Mouse (Mus musculus): ENCODE results near the gene Lama5. TPM values are rescaled to one million over a fixed set of nuclear protein-coding genes. Genes with fewer than 3 reads are reported as not detected.

Lama5 gene
- polyA plus RNA-seq, 1 experiment from 2014 or later = 1.9 TPM

DNA sequence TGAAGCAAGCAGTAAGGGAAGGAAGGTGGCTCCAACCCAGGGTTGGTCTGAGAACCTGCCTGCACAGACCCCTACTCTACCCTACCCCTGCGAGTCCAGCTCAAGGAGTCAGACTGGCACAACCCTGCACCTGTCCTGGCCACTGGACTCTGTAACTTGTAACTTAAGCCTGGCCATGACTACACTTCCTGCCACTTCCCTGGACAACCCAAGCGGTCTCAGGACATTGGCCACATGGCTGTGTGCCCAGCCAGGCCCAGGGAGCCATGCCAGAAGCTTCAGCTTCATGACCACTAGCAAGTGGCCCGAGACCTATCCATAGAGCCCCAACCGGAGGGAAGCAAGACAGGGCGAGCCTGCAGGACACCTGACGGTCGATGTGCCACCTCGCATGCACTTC lies 8.1 kb downstream of the Lama5 start:
- whole genome bisulfite sequencing = 89% methylated on average over 8 of the region's 8 CpGs
- Histone ChIP-seq H3K27me3 (peaks cover 3% of the 10 kb centered on the region; the same call in 1 of the 2 replicates), H3K4me1 (replicated peaks) (peaks cover 34% of the 10 kb centered on the region), H3K4me2 (no peak overlapping the region), H3K27ac (no peak overlapping the region), H3K9ac (no peak overlapping the region), H3K9me3 (no peaks in the 10 kb centered on the region), H3K36me3 (no peaks in the 10 kb centered on the region), H3K4me3 (no peak overlapping the region)
- ATAC-seq (ENCODE audit: low FRiP score) = no peak

DNA sequence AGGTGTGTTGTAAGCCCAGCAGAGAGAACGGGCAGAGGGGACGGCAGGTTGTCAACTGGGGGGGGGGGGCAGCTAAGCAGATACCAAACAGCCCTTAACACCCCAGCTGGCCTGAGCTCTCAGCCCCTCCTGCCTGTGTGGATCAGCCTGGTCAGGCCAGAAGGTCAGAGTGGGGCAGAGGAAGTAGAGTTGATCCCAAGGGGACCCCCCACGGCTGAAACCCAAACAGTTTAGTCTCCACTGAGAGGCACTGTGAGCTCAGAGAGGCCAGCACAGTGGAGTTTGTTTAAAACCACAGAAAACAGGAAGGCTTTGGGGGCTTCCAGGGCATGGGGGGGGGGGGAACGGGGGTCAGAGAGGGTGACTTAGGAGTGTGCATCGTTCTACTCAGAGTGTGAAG lies 8.7 kb downstream of the Lama5 start:
- Histone ChIP-seq H3K36me3 (no peaks in the 10 kb centered on the region), H3K9ac (no peak overlapping the region), H3K4me1 (replicated peaks) (peaks cover 27% of the 10 kb centered on the region), H3K9me3 (no peaks in the 10 kb centered on the region), H3K27ac (no peak overlapping the region), H3K27me3 (no peaks in the 10 kb centered on the region), H3K4me2 (no peak overlapping the region), H3K4me3 (no peak overlapping the region)
- WGBS = 80% methylated on average over 5 of the region's 5 CpGs
- no peak for ATAC-seq (ENCODE audit: low FRiP score)

DNA sequence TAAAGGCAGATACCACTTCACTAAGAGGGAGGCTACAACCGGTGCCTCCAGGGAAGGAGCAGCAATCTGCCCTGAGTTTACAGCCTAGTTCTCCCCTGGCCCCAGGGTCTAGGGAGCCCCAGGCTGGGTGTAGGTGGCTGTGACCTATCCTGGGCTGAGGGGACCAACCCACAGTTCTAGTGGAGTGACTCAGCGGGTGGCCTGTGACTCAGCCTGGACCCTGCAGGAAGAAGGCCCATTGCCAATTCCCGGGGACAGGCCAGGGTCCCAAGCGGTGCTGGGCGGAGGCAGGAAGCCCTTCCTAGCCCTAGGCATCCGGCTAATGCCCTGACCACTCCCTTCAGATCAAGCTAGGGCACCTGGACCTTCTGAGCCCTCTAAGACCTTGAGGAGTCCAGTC lies 9.7 kb downstream of the Lama5 start:
- 75% methylated on average over 6 of the region's 6 CpGs for WGBS

DNA sequence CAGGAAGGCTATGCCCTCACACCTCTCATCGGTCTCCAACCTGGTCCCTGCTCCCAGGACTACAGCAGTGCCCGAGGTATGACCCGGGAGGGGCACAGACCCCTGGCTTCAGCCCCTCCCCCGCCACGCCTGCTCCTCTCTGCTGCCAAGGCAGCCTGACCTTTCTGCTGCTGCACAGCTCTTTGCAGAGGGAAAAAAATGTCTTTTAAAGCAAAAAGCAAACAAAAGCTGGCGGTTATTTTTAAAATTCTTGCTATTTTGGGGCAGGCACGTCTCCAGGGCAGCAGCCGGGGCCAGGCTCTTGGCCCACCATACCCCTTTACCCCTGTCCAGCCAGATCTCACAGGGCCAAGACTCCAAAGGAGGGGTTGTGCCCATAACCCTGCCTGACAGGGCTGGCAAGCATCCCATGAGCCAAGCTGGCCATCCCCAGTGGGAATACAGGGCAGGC lies 10.6 kb downstream of the Lama5 start:
- H3K4me2 ChIP-seq = no peak overlapping the region
- no peaks in the 10 kb centered on the region for H3K9me3 ChIP-seq
- WGBS = 70% methylated on average over 8 of the region's 8 CpGs
- no peak overlapping the region for H3K27ac ChIP-seq
- H3K27me3 ChIP-seq = no peaks in the 10 kb centered on the region
- no peaks in the 10 kb centered on the region for H3K36me3 ChIP-seq
- peaks cover 24% of the 10 kb centered on the region for H3K4me1 ChIP-seq (replicated peaks)
- H3K4me3 ChIP-seq = no peak overlapping the region
- no peak for ATAC-seq (ENCODE audit: low FRiP score)
- H3K9ac ChIP-seq = no peak overlapping the region; the same call in 1 of the 2 replicates

More for the DNA sequence above, 9.7 kb downstream of the Lama5 start:
- no peaks in the 10 kb centered on the region for H3K27me3 ChIP-seq
- peaks cover 24% of the 10 kb centered on the region for H3K4me1 ChIP-seq (replicated peaks)
- no peak for ATAC-seq (ENCODE audit: low FRiP score)
- H3K4me3 ChIP-seq = no peak overlapping the region
- no peak overlapping the region for H3K9ac ChIP-seq
- no peaks in the 10 kb centered on the region for H3K36me3 ChIP-seq
- no peak overlapping the region for H3K4me2 ChIP-seq
- H3K27ac ChIP-seq = no peak overlapping the region
- H3K9me3 ChIP-seq = no peaks in the 10 kb centered on the region

DNA sequence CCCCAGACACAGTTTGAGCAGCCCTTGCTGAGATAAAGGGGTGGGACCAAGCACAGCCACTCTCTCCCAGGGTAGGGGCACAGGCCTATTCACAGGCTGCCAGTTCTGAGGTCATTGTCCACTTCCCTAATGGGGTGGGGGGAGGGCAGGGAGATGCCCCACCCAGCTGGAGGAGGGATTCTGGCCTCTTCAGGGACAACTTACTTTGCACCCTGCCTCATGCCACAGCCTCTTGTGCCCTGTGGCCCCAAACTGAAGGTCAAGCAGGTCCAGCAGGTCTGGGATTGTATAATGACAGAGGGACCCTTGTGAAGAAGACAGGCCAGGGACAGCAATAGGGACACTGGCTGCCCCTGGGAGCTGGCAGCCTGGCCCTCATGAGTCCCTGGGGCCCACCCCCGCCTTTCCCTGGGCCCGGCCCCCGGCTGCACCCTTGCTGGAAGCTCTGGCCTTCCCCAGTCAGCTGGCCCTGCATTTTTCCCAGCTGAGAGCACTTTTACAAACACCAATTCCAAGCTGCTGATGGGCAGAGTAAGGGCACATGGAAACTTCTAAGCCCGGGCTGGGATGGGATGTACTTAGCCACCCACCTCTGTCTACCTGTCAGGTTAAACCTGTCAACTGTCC lies 11.2 kb downstream of the Lama5 start:
- H3K9ac ChIP-seq = no peak overlapping the region
- ATAC-seq (ENCODE audit: low FRiP score) = no peak
- H3K4me1 ChIP-seq (replicated peaks) = peaks cover 24% of the 10 kb centered on the region
- no peaks in the 10 kb centered on the region for H3K27me3 ChIP-seq
- no peaks in the 10 kb centered on the region for H3K9me3 ChIP-seq
- no peak overlapping the region for H3K27ac ChIP-seq
- H3K4me2 ChIP-seq = no peak overlapping the region
- no peaks in the 10 kb centered on the region for H3K36me3 ChIP-seq
- H3K4me3 ChIP-seq = no peak overlapping the region
- 86% methylated on average over 4 of the region's 4 CpGs for WGBS

DNA sequence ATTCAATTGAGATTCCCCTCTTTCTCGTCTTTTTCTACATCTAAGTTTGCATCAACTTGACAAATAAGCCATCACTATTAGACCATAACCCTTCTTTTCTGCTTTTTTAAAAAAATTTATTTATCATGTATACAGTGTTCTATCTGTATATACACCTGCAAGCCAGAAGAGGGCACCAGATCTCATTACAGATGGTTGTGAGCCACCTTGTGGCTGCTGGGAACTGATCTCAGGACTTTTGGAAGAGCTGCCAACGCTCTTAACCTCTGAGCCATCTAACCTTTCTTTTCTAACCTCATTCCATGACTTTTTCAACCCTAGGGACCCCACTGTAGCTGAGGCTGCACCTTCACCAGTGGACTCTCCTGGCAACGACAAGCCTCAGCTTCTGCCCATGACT lies 13.4 kb downstream of the Lama5 start:
- H3K27me3 ChIP-seq = no peaks in the 10 kb centered on the region
- no peak overlapping the region for H3K9ac ChIP-seq
- no peak overlapping the region for H3K4me3 ChIP-seq
- peaks cover 17% of the 10 kb centered on the region for H3K4me1 ChIP-seq (replicated peaks)
- no peaks in the 10 kb centered on the region for H3K9me3 ChIP-seq
- H3K4me2 ChIP-seq = no peak overlapping the region
- H3K27ac ChIP-seq = no peak overlapping the region
- WGBS = 98% methylated on average over 3 of the region's 3 CpGs
- ATAC-seq (ENCODE audit: low FRiP score) = no peak
- no peaks in the 10 kb centered on the region for H3K36me3 ChIP-seq

DNA sequence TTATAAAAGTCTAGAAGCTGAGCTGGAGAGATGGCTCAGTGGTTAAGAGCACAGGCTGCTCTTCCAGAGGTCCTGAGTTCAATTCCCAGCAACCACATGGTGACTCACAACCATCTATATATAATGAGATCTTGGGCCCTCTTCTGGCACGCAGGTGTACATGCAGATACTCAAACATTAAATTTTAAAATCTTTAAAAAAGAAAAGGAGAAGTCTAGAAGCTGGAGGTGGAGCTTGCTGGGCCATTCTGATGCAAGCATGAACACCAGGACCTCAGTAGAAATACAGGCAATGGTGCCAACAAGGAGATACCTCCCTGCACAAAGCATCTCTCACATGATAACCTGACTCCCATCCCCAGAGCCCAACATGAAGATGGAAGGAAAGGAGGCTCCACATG lies 16.7 kb downstream of the Lama5 start:
- H3K4me1 ChIP-seq (replicated peaks) = peaks cover 34% of the 10 kb centered on the region
- no peaks in the 10 kb centered on the region for H3K36me3 ChIP-seq
- H3K9me3 ChIP-seq = no peaks in the 10 kb centered on the region
- H3K27ac ChIP-seq = no peak overlapping the region
- H3K4me2 ChIP-seq = no peak overlapping the region
- 70% methylated on average over 1 of the region's 1 CpGs for WGBS
- no peak overlapping the region for H3K4me3 ChIP-seq
- ATAC-seq (ENCODE audit: low FRiP score) = no peak
- no peaks in the 10 kb centered on the region for H3K27me3 ChIP-seq
- H3K9ac ChIP-seq = no peak overlapping the region

DNA sequence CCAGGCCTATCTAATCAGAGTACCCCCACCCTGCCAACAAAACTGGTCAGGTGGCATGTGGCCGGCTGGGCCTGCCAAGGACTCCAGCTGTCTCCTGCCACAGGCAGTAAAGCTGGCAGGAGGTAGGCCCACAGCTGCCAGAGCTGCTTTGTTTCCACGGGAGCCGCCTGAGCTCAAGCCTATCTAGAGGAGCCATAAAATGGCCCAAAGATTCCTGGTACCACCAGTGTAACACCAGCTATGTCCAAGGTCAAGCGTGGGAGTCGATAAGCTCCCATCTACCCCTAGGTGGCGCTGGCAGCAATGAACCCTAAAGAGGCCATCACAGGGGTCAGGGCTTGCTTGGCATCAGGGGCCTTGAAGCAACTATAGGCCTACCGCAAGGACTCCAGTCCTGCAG lies 17.8 kb downstream of the Lama5 start:
- no peak overlapping the region for H3K4me3 ChIP-seq
- H3K4me2 ChIP-seq = no peak overlapping the region
- ATAC-seq (ENCODE audit: low FRiP score) = no peak
- no peaks in the 10 kb centered on the region for H3K36me3 ChIP-seq
- WGBS = 70% methylated on average over 7 of the region's 7 CpGs
- no peaks in the 10 kb centered on the region for H3K27me3 ChIP-seq
- no peak overlapping the region for H3K27ac ChIP-seq
- no peaks in the 10 kb centered on the region for H3K9me3 ChIP-seq
- no peak overlapping the region for H3K9ac ChIP-seq
- H3K4me1 ChIP-seq (replicated peaks) = peaks cover 37% of the 10 kb centered on the region

DNA sequence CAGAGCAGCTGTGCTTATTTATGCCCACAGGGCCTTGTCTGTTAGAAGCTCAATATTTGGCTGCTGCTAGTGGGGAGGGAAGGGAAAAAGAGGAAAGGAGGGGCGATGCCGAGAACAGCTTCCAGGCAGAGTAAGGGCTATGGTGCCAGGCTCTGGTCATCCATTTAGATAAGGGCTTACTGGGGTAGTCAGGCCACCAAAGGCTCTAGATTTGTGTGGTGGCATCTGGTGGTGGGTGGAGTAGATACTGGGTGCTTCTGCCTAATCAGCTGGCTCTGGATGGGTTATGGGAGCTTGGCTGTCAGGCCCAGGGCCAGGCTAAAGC lies 19.7 kb downstream of the Lama5 start:
- no peak overlapping the region for H3K4me2 ChIP-seq
- H3K27me3 ChIP-seq = no peaks in the 10 kb centered on the region
- peak overlapping the region; percentile 49 for H3K9ac ChIP-seq
- H3K4me1 ChIP-seq (replicated peaks) = peaks cover 55% of the 10 kb centered on the region
- H3K27ac ChIP-seq = peak overlapping the region; percentile 90
- H3K36me3 ChIP-seq = no peaks in the 10 kb centered on the region
- 74% methylated on average over 2 of the region's 2 CpGs for WGBS
- no peak; the same call in 1 of the 2 replicates for ATAC-seq (ENCODE audit: low FRiP score)
- no peak overlapping the region for H3K4me3 ChIP-seq
- H3K9me3 ChIP-seq = no peaks in the 10 kb centered on the region

DNA sequence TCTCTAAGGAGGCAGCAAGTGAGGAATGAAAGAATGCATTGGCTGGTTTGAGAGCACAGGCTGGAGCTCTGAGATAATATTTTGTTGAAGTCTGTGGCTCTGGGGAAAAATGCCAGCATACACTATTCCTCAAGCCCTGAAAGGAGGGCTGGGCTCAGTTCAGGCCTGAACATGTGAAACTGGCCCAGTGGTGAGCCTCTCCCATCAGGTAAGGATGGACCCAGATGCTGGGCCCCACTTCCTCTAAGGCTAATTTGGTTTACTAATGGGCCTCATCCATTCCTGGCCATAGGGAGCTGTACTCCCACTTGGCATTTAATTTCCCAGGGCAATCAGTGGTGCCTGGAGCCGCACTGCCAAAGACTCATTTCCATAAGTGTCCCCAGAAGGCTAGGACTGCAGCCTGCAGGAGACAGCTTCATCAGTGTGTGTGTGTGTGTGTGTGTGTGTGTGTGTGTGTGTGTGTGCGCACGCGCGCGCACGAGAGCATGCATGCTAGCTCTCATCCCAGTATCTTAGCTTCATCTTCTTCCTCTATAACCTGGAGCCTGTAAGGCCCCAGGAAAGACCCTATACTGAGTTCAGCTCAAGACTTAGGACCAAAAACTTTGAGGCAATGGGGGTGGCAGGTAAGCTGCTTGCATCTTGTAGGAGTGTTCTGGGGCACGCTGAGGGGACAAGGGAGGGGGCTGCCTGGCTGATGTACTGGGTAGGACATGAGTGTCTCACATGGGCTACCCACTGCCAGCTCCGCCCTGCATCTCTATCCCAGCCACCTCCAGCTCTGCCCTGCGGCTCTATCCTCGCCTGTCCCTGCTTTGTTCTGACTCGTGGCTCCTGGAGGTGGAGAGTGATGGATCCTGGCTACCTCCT lies 20.3 kb downstream of the Lama5 start:
- peak overlapping the region; percentile 90 for H3K27ac ChIP-seq
- 0 out of 2 replicates have a peak overlapping the region, but pooled peaks have one; percentile 13 for H3K4me2 ChIP-seq
- H3K9me3 ChIP-seq = no peaks in the 10 kb centered on the region
- H3K4me1 ChIP-seq (replicated peaks) = peaks cover 61% of the 10 kb centered on the region
- H3K27me3 ChIP-seq = no peaks in the 10 kb centered on the region
- peak; percentile 74 for ATAC-seq (ENCODE audit: low FRiP score)
- 49% methylated on average over 12 of the region's 12 CpGs for WGBS
- no peaks in the 10 kb centered on the region for H3K36me3 ChIP-seq
- H3K9ac ChIP-seq = peak overlapping the region; percentile 49
- no peak overlapping the region for H3K4me3 ChIP-seq

DNA sequence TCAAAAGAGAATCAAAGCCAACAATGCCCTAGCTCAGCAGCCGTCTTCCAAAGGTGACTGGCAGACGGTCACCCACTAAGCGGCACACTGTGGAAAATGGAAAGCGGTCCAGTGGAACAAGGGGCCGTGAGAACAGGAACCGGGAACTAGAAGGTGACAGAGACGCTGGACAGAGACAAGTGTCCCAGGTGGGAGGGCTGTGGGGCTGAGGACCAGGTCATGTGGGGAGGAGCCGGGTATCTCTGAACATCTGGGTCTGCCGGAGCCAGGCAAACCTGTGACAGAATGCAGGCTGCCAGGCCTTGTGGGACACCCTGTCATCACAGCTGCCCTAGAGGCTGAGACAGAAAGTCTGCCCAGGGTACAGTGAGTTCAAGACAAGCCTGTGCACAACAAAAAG lies 21.2 kb downstream of the Lama5 start:
- Histone ChIP-seq H3K9me3 (no peaks in the 10 kb centered on the region), H3K4me1 (replicated peaks) (peaks cover 64% of the 10 kb centered on the region), H3K27me3 (no peaks in the 10 kb centered on the region), H3K36me3 (no peaks in the 10 kb centered on the region), H3K4me3 (no peak overlapping the region), H3K9ac (no peak overlapping the region), H3K27ac (peak overlapping the region; percentile 90), H3K4me2 (no peak overlapping the region)
- WGBS = 89% methylated on average over 9 of the region's 9 CpGs
- ATAC-seq (ENCODE audit: low FRiP score) = 0 out of 2 replicates have a peak, but pooled peaks have one; percentile 4

DNA sequence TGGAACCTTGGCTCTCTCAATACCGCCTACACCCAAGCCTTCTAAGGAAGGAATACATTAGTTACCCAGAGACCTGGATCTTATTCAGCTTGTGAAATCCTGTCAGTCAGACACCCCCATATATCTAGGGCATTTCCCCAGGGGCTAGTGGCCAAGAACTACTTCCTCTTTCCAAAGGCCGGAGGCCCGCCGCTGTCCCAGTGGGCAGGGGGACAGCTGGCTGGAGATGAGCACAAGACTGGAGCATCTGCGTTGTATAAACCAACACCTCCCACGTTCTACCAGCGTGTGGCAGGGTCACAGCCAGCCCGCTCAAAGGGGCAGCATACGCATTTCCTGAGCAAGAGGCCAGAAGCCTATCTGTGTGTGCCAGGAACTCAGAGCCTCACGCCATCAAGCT lies 22.9 kb downstream of the Lama5 start:
- no peak overlapping the region for H3K4me3 ChIP-seq
- no peak overlapping the region for H3K4me2 ChIP-seq
- H3K9me3 ChIP-seq = no peaks in the 10 kb centered on the region
- no peak overlapping the region for H3K9ac ChIP-seq
- H3K27me3 ChIP-seq = no peaks in the 10 kb centered on the region
- H3K36me3 ChIP-seq = no peaks in the 10 kb centered on the region
- no peak for ATAC-seq (ENCODE audit: low FRiP score)
- no peak overlapping the region; the same call in 1 of the 2 replicates for H3K27ac ChIP-seq
- 56% methylated on average over 10 of the region's 10 CpGs for WGBS
- H3K4me1 ChIP-seq (replicated peaks) = peaks cover 68% of the 10 kb centered on the region

DNA sequence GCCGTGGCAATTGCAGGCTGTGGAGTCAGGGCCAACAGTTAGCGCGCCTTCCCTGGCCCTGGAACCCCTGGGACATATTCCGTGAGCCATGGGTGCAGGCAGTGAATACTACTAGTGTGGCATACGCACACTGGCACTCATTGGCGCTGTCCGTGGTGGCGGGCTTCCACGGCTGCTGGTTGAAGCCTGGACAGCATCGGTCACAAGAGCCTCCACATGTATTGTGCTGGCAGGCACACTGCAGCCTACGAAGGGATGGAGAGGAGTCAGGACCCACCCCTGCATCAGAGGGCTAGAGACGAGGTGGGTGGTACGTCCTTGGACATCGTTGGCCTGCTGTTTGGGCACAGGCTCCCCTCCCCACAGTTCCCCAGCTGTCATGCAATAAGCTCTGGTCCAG lies 23.4 kb downstream of the Lama5 start:
- H3K27me3 ChIP-seq = no peaks in the 10 kb centered on the region
- no peaks in the 10 kb centered on the region for H3K36me3 ChIP-seq
- H3K9me3 ChIP-seq = no peaks in the 10 kb centered on the region
- H3K9ac ChIP-seq = no peak overlapping the region
- no peak for ATAC-seq (ENCODE audit: low FRiP score)
- no peak overlapping the region for H3K4me2 ChIP-seq
- H3K4me1 ChIP-seq (replicated peaks) = peaks cover 71% of the 10 kb centered on the region
- no peak overlapping the region for H3K4me3 ChIP-seq
- 87% methylated on average over 14 of the region's 14 CpGs for WGBS
- no peak overlapping the region for H3K27ac ChIP-seq

Data from hindbrain, embryonic 13.5 days (tissue).